Mouse (Mus musculus) neural tube, embryonic 11.5 days (tissue): ENCODE results near the gene Ctdnep1. TPM values are rescaled to one million over a fixed set of nuclear protein-coding genes. Genes with fewer than 3 reads are reported as not detected.
"Not testable (repeated sequence)": the region's sequence is repeated elsewhere in the genome, so short reads cannot be mapped to it uniquely, and the experiment has no call there.

Experiments
- ATAC-seq: fragments of 200-750 bp; cut with Nextera tagmentation; 2 replicates; pipeline ENCODE4 v1.8.0; 2017; ENCODE audit warnings: moderate number of reproducible peaks, mild to moderate bottlenecking, moderate TSS enrichment, moderate library complexity; ENCODE audit not compliant: insufficient read depth, low FRiP score, low TSS enrichment
- DNase-seq: peaks from one replicate; pipeline ENCODE4 v3.0.0-alpha.2; 2015; ENCODE audit warnings: low spot score
- H3K27ac ChIP-seq: fragments of 300-500 bp; sonication (generic); 2 replicates; pipeline ENCODE4 v1.5.1; 2014; ENCODE audit warnings: low read depth, mild to moderate bottlenecking, low read length
- H3K27me3 ChIP-seq: fragments of 300-500 bp; sonication (generic); 2 replicates; pipeline ENCODE4 v1.6.1; 2014; ENCODE audit warnings: mild to moderate bottlenecking, low read length, mixed read lengths; ENCODE audit not compliant: control insufficient read depth, insufficient read depth
- H3K36me3 ChIP-seq: fragments of 300-500 bp; sonication (generic); 2 replicates; pipeline ENCODE4 v1.6.1; 2014; ENCODE audit warnings: mild to moderate bottlenecking, low read length, moderate library complexity, mixed read lengths; ENCODE audit not compliant: control insufficient read depth, insufficient read depth
- H3K4me1 ChIP-seq: fragments of 300-500 bp; sonication (generic); 2 replicates; pipeline ENCODE4 v1.6.1; 2014; ENCODE audit warnings: low read length, mixed read lengths; ENCODE audit not compliant: control insufficient read depth, insufficient read depth
- H3K4me2 ChIP-seq: fragments of 300-500 bp; sonication (generic); 2 replicates; pipeline ENCODE4 v1.6.1; 2014; ENCODE audit warnings: low read depth, mild to moderate bottlenecking, moderate library complexity
- H3K4me3 ChIP-seq: fragments of 300-500 bp; sonication (generic); 2 replicates; pipeline ENCODE4 v1.5.1; 2014; ENCODE audit warnings: low read depth, low read length
- H3K9ac ChIP-seq: fragments of 300-500 bp; sonication (generic); 2 replicates; pipeline ENCODE4 v1.6.1; 2014; ENCODE audit warnings: mild to moderate bottlenecking, low read length
- H3K9me3 ChIP-seq: fragments of 300-500 bp; sonication (generic); 2 replicates; pipeline ENCODE4 v1.6.1; 2016; ENCODE audit warnings: low read length; ENCODE audit not compliant: control insufficient read depth
- WGBS: fragments of 180-500 bp; shearing (Covaris S2); extraction: QIAGEN DNeasy Blood & Tissue Kit; methylation state at CpG from one replicate; pipeline ENCODE4 v1.1.7; 2014; 5-methylcytosine and 5-hydroxymethylcytosine counted together
- polyA plus RNA-seq: library from polyadenylated mRNA; unstranded; fragments of >200 nt; fragmentation: Nextera tagmentation; extraction: Ambion mirVana; gene quantifications from 2 replicates; pipeline ENCODE4 v1.2.1, GENCODE M21; 2014

Gene Ctdnep1
- polyA plus RNA-seq, 1 experiment from 2014 or later: 23.3 TPM

GRCm38 (mm10) chr11:69955618-69956017 lies 25.3 kb upstream of the Ctdnep1 start:
- H3K27me3 ChIP-seq, H3K9me3 ChIP-seq, DNase-seq, ATAC-seq, H3K4me2 ChIP-seq, H3K36me3 ChIP-seq, H3K9ac ChIP-seq, H3K4me1 ChIP-seq, H3K4me3 ChIP-seq, H3K27ac ChIP-seq: not testable (repeated sequence)
- WGBS: 77% methylated on average over 4 of the region's 4 CpGs

- Histone ChIP-seq H3K9ac (no peak overlapping the region), H3K4me1 (no peaks in the 10 kb centered on the region), H3K4me2 (no peak overlapping the region), H3K9me3 (no peaks in the 10 kb centered on the region), H3K36me3 (no peaks in the 10 kb centered on the region), H3K27ac (no peak overlapping the region), H3K27me3 (no peaks in the 10 kb centered on the region), H3K4me3 (no peak overlapping the region)
- no peak for DNase-seq
- ATAC-seq: no peak
- 77% methylated on average over 1 of the region's 1 CpGs for WGBS
Measured at GRCm38 (mm10) chr11:69956218-69956617, 24.7 kb upstream of the Ctdnep1 start.

- no peak for DNase-seq
- H3K27me3 ChIP-seq: peaks cover 34% of the 10 kb centered on the region
Measured at GRCm38 (mm10) chr11:69960616-69961015, 20.3 kb upstream of the Ctdnep1 start.

GRCm38 (mm10) chr11:69961841-69962240 lies 19.1 kb upstream of the Ctdnep1 start:
- Histone ChIP-seq H3K36me3 (no peaks in the 10 kb centered on the region), H3K4me2 (no peak overlapping the region), H3K9ac (no peak overlapping the region), H3K4me3 (no peak overlapping the region), H3K4me1 (peaks cover 2% of the 10 kb centered on the region; the same call in 1 of the 2 replicates), H3K27ac (no peak overlapping the region), H3K9me3 (no peaks in the 10 kb centered on the region), H3K27me3 (peaks cover 46% of the 10 kb centered on the region)
- WGBS: 48% methylated on average over 5 of the region's 5 CpGs
- DNase-seq (no peak), ATAC-seq (no peak)

More at GRCm38 (mm10) chr11:69960616-69961015, 20.3 kb upstream of the Ctdnep1 start:
- no peak overlapping the region for H3K9ac ChIP-seq
- no peaks in the 10 kb centered on the region for H3K36me3 ChIP-seq
- H3K4me3 ChIP-seq: no peak overlapping the region
- H3K4me1 ChIP-seq: no peaks in the 10 kb centered on the region
- no peak for ATAC-seq
- H3K27ac ChIP-seq: no peak overlapping the region
- no peak overlapping the region for H3K4me2 ChIP-seq
- WGBS: 30% methylated on average over 5 of the region's 5 CpGs
- H3K9me3 ChIP-seq: no peaks in the 10 kb centered on the region

- WGBS: 14% methylated on average over 24 of the region's 24 CpGs
- no peak within 1 kb of the TSS for H3K27ac ChIP-seq
- H3K36me3 ChIP-seq: 0 out of 2 replicates have a peak, but pooled peaks cover 2% of the 10 kb centered on the region
- peaks cover 3% of the 10 kb centered on the region; the same call in 1 of the 2 replicates for H3K4me1 ChIP-seq
- H3K27me3 ChIP-seq: peaks cover 57% of the 10 kb centered on the region
- no peak within 1 kb of the TSS for H3K9ac ChIP-seq
- ATAC-seq: no peak
- peak within 1 kb of the TSS; percentile 14; the same call in 1 of the 2 replicates for H3K4me2 ChIP-seq
- H3K4me3 ChIP-seq: peak within 1 kb of the TSS; percentile 6; the same call in 1 of the 2 replicates
- H3K9me3 ChIP-seq: no peaks in the 10 kb centered on the region
- DNase-seq: no peak
Measured at GRCm38 (mm10) chr11:69964650-69965270, 16.2 kb upstream of the Ctdnep1 start, which contains the start of gene Cldn7. Gene Cldn7 (plus strand): TSS chr11:69964779.

GRCm38 (mm10) chr11:69965271-69966005 lies 15.5 kb upstream of the Ctdnep1 start:
- peak; percentile 23 for DNase-seq
- ATAC-seq: no peak
- peak overlapping the region; percentile 27 for H3K4me3 ChIP-seq
- H3K4me2 ChIP-seq: peak overlapping the region; percentile 14; the same call in 1 of the 2 replicates
- H3K9ac ChIP-seq: no peak overlapping the region
- H3K27me3 ChIP-seq: peaks cover 57% of the 10 kb centered on the region
- H3K4me1 ChIP-seq: peaks cover 3% of the 10 kb centered on the region; the same call in 1 of the 2 replicates
- 0 out of 2 replicates have a peak, but pooled peaks cover 2% of the 10 kb centered on the region for H3K36me3 ChIP-seq
- H3K27ac ChIP-seq: no peak overlapping the region
- 2% methylated on average over 49 of the region's 49 CpGs for WGBS
- H3K9me3 ChIP-seq: no peaks in the 10 kb centered on the region

GRCm38 (mm10) chr11:69966006-69966859 lies 14.7 kb upstream of the Ctdnep1 start:
- 2% methylated on average over 59 of the region's 59 CpGs for WGBS
- H3K4me1 ChIP-seq: peaks cover 3% of the 10 kb centered on the region; the same call in 1 of the 2 replicates
- H3K9ac ChIP-seq: peak overlapping the region; percentile 37
- no peak overlapping the region for H3K27ac ChIP-seq
- no peaks in the 10 kb centered on the region for H3K9me3 ChIP-seq
- peaks cover 57% of the 10 kb centered on the region for H3K27me3 ChIP-seq
- peak overlapping the region; percentile 27 for H3K4me3 ChIP-seq
- ATAC-seq (0 out of 2 replicates have a peak, but pooled peaks have one; percentile 31), DNase-seq (peak; percentile 35)
- peak overlapping the region; percentile 35 for H3K4me2 ChIP-seq
- 0 out of 2 replicates have a peak, but pooled peaks cover 2% of the 10 kb centered on the region for H3K36me3 ChIP-seq

- peak; percentile 15 for DNase-seq
- no peak overlapping the region for H3K27ac ChIP-seq
- 0 out of 2 replicates have a peak overlapping the region, but pooled peaks have one; percentile 37 for H3K9ac ChIP-seq
- H3K27me3 ChIP-seq: peaks cover 57% of the 10 kb centered on the region
- H3K36me3 ChIP-seq: 0 out of 2 replicates have a peak, but pooled peaks cover 2% of the 10 kb centered on the region
- peaks cover 3% of the 10 kb centered on the region; the same call in 1 of the 2 replicates for H3K4me1 ChIP-seq
- H3K9me3 ChIP-seq: no peaks in the 10 kb centered on the region
- peak overlapping the region; percentile 35 for H3K4me2 ChIP-seq
- WGBS: 38% methylated on average over 17 of the region's 17 CpGs
- H3K4me3 ChIP-seq: peak overlapping the region; percentile 27
- no peak for ATAC-seq
Measured at GRCm38 (mm10) chr11:69966860-69967517, 14.0 kb upstream of the Ctdnep1 start.
